Mouse (Mus musculus): ENCODE results near the gene Ptpru. TPM values are rescaled to one million over a fixed set of nuclear protein-coding genes. Genes with fewer than 3 reads are reported as not detected.
A peak's percentile ranks its signal among the peaks of the same experiment; 100 is the strongest.

Gene Ptpru
- polyA plus RNA-seq, 1 experiment = 12.1 TPM

DNA sequence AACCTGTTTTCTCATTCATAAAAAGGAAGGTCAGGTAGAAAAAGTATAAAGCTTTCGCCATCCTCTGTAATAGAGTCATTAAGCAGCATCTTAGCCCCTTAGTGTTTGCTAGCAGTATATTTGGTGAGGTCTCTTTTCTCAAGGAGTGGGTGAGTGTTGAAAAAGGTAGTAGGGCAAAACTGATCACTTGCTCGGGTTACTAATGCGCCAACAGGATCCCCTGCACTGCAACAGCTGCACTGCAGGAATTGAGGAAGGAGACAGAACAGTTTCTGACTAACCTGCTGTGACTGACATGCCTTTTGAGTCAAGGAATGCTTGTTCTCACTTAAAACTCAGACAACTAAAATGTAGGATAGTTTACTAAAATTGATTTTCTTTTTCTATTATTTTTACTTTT lies 37.2 kb upstream of the Ptpru start:
- H3K4me1 ChIP-seq (ENCODE audit: control insufficient read depth, insufficient read depth, low read length) = peaks cover 4% of the 10 kb centered on the region
- H3K27ac ChIP-seq (ENCODE audit: insufficient read depth, low read length) = no peak overlapping the region
- H3K9ac ChIP-seq (ENCODE audit: low read depth, poor library complexity, severe bottlenecking) = peak overlapping the region; percentile 100

DNA sequence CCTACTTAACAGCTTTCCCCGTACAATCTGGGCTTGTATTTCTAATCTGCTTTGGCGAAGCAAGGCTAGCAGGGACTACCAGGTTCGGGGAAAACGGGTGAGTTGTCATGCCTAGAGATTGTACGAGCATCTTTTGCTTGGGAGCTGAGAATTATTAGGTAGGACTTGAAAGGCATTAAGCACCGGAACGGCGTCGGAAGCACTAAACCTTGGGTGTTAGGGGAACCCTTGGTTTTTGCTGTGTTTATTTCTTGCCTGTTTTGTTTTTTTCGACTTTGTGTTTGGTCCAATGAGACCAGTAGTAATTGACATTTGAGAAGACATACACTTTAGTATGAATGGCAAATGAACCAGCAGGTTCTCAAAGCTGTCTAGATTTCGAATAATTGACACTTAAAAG lies 36.5 kb upstream of the Ptpru start:
- H3K36me3 ChIP-seq (ENCODE audit: control insufficient read depth, insufficient read depth, low read length, poor library complexity, severe bottlenecking) = peaks cover 2% of the 10 kb centered on the region; the same call in 1 of the 2 replicates
- peak overlapping the region; percentile 24 for H3K27ac ChIP-seq (ENCODE audit: insufficient read depth, low read length)
- H3K27me3 ChIP-seq (ENCODE audit: control insufficient read depth, insufficient read depth, low read length, poor library complexity, severe bottlenecking) = no peaks in the 10 kb centered on the region
- peak overlapping the region; percentile 95 for H3K4me3 ChIP-seq (ENCODE audit: low read depth, low read length)
- H3K9me3 ChIP-seq (replicated peaks; ENCODE audit: control insufficient read depth, insufficient read depth, low read length, poor library complexity, severe bottlenecking) = no peaks in the 10 kb centered on the region
- peak overlapping the region; percentile 100 for H3K9ac ChIP-seq (ENCODE audit: low read depth, poor library complexity, severe bottlenecking)
- TF ChIP-seq POLR2A (IDR thresholded peaks at IDR 0.05; ENCODE audit: insufficient read depth, low read length) (no peak), EP300 (IDR thresholded peaks at IDR 0.05; ENCODE audit: insufficient read depth, low read depth, low read length) (no peak), CTCF (IDR thresholded peaks at IDR 0.05; ENCODE audit: low read depth, low read length) (no peak)
- H3K4me1 ChIP-seq (ENCODE audit: control insufficient read depth, insufficient read depth, low read length) = peaks cover 4% of the 10 kb centered on the region

More for the DNA sequence above, 37.2 kb upstream of the Ptpru start:
- Histone ChIP-seq H3K4me3 (ENCODE audit: low read depth, low read length) (no peak overlapping the region), H3K27me3 (ENCODE audit: control insufficient read depth, insufficient read depth, low read length, poor library complexity, severe bottlenecking) (no peaks in the 10 kb centered on the region), H3K36me3 (ENCODE audit: control insufficient read depth, insufficient read depth, low read length, poor library complexity, severe bottlenecking) (no peaks in the 10 kb centered on the region), H3K9me3 (replicated peaks; ENCODE audit: control insufficient read depth, insufficient read depth, low read length, poor library complexity, severe bottlenecking) (no peaks in the 10 kb centered on the region)
- TF ChIP-seq EP300 (IDR thresholded peaks at IDR 0.05; ENCODE audit: insufficient read depth, low read depth, low read length) (no peak), CTCF (IDR thresholded peaks at IDR 0.05; ENCODE audit: low read depth, low read length) (no peak)

DNA sequence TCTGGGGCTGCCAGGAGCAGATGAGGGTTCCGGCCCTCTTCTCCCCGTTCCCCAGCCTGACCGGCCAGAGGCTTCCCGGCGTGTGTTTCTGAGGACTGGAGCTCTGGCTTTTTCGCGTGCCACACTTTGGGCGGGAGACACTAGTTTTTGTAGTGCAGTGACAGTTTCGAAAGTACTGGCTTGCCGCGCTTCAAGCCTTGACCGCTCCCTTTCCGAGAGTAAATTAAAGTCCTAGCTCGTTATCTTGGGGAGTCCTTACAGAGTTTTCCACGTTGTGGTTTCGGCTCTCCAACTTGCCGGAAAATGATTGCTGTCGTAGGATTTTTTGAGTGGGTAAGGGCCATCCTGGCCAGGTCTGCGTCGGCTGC lies 36.1 kb upstream of the Ptpru start:
- H3K4me1 ChIP-seq (ENCODE audit: control insufficient read depth, insufficient read depth, low read length) = peaks cover 4% of the 10 kb centered on the region
- H3K36me3 ChIP-seq (ENCODE audit: control insufficient read depth, insufficient read depth, low read length, poor library complexity, severe bottlenecking) = peaks cover 2% of the 10 kb centered on the region; the same call in 1 of the 2 replicates
- H3K27me3 ChIP-seq (ENCODE audit: control insufficient read depth, insufficient read depth, low read length, poor library complexity, severe bottlenecking) = no peaks in the 10 kb centered on the region
- peak overlapping the region; percentile 24 for H3K27ac ChIP-seq (ENCODE audit: insufficient read depth, low read length)
- peak overlapping the region; percentile 100 for H3K9ac ChIP-seq (ENCODE audit: low read depth, poor library complexity, severe bottlenecking)
- H3K4me3 ChIP-seq (ENCODE audit: low read depth, low read length) = peak overlapping the region; percentile 95
- H3K9me3 ChIP-seq (replicated peaks; ENCODE audit: control insufficient read depth, insufficient read depth, low read length, poor library complexity, severe bottlenecking) = no peaks in the 10 kb centered on the region
- TF ChIP-seq CTCF (IDR thresholded peaks at IDR 0.05; ENCODE audit: low read depth, low read length) (no peak), EP300 (IDR thresholded peaks at IDR 0.05; ENCODE audit: insufficient read depth, low read depth, low read length) (no peak), POLR2A (IDR thresholded peaks at IDR 0.05; ENCODE audit: insufficient read depth, low read length) (no peak)

DNA sequence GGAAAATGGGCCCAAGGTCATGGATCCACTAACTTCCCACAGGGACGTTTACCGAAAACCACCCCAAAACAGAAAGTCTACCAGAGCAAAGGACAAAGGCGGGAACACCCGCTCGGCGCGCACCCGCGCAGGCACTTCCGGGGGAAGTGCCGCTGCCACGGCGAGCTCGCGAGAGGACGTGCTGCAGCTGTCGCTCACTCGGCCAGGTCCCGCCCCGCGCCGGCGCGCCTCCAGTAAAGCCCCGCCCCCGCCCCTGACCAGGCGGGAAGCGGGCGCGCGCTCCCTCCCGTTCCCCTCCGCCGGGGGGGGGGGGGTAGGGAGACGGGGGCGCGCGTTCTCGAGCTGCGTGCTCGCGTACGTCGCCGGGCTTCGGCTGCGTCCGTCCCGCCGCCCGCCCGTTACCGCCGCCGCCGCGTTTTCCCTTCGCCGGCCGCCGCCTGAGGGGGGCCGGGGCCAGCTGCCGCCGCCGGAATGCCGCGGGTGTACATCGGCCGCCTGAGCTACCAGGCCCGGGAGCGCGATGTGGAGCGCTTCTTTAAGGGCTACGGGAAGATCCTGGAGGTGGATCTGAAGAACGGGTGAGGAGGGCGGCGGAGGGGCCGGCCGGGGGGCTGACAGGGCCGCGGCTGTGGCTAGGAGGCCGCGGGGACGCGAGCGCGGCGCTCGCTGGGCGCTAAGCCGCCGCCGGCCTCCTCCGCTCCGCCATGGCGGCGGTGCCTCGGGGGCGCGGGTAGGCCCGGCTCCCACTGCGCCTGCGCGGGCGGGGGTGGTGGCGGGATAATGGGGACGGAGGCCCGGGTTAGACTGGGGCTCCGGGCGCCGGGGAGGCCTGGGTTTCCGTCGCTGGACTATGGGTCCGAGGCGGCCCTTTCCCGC lies 35.4 kb upstream of the Ptpru start, which contains the start of gene Srsf4:
Gene Srsf4 (plus strand): TSS at position 325 of the 876 bp plus-strand sequence.
- peak within 1 kb of the TSS; percentile 95 for H3K4me3 ChIP-seq (ENCODE audit: low read depth, low read length)
- TF ChIP-seq POLR2A (IDR thresholded peaks at IDR 0.05; ENCODE audit: insufficient read depth, low read length) (peak; percentile 86), EP300 (IDR thresholded peaks at IDR 0.05; ENCODE audit: insufficient read depth, low read depth, low read length) (0 out of 2 replicates have a peak, but pooled peaks have one; percentile 28), CTCF (IDR thresholded peaks at IDR 0.05; ENCODE audit: low read depth, low read length) (no peak)
- peak within 1 kb of the TSS; percentile 88 for H3K27ac ChIP-seq (ENCODE audit: insufficient read depth, low read length)
- H3K9ac ChIP-seq (ENCODE audit: low read depth, poor library complexity, severe bottlenecking) = peak within 1 kb of the TSS; percentile 100
- peaks cover 4% of the 10 kb centered on the region for H3K4me1 ChIP-seq (ENCODE audit: control insufficient read depth, insufficient read depth, low read length)
- no peaks in the 10 kb centered on the region for H3K9me3 ChIP-seq (replicated peaks; ENCODE audit: control insufficient read depth, insufficient read depth, low read length, poor library complexity, severe bottlenecking)
- no peaks in the 10 kb centered on the region for H3K27me3 ChIP-seq (ENCODE audit: control insufficient read depth, insufficient read depth, low read length, poor library complexity, severe bottlenecking)
- peaks cover 2% of the 10 kb centered on the region; the same call in 1 of the 2 replicates for H3K36me3 ChIP-seq (ENCODE audit: control insufficient read depth, insufficient read depth, low read length, poor library complexity, severe bottlenecking)

DNA sequence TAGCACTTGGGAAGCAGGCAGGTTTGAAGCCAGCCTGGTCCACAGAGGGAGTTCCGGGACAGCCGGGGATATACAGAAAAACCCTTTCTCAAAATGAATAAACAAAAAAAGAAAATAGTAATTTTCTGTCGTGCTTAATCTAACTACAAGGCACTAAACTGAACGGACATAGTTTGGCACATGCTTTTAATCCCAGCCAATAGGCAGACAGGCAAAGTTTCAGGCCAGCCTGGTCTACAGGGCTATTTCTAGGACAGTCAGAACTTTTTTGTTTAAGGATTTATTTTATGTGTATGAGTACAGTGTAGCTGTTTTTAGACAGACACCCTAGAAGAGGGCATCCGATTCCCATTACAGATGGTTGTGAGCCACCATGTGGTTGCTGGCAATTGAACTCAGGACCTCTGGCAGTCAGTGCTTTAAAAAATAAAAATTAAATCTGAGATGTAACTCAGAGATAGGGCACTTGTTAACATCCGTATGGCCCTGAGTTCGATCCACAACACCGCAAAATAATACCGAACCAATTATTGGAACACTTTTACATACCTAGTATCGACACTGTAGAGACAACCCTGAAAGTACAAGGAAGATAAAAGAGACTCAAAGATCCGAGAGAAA lies 34.7 kb upstream of the Ptpru start:
- H3K27ac ChIP-seq (ENCODE audit: insufficient read depth, low read length) = peak overlapping the region; percentile 88
- TF ChIP-seq POLR2A (IDR thresholded peaks at IDR 0.05; ENCODE audit: insufficient read depth, low read length) = no peak
- no peak for TF ChIP-seq CTCF (IDR thresholded peaks at IDR 0.05; ENCODE audit: low read depth, low read length)
- TF ChIP-seq EP300 (IDR thresholded peaks at IDR 0.05; ENCODE audit: insufficient read depth, low read depth, low read length) = no peak

More for the DNA sequence above, 34.7 kb upstream of the Ptpru start:
- H3K9me3 ChIP-seq (replicated peaks; ENCODE audit: control insufficient read depth, insufficient read depth, low read length, poor library complexity, severe bottlenecking) = no peaks in the 10 kb centered on the region
- no peaks in the 10 kb centered on the region for H3K27me3 ChIP-seq (ENCODE audit: control insufficient read depth, insufficient read depth, low read length, poor library complexity, severe bottlenecking)
- peak overlapping the region; percentile 87 for H3K4me3 ChIP-seq (ENCODE audit: low read depth, low read length)
- peak overlapping the region; percentile 100 for H3K9ac ChIP-seq (ENCODE audit: low read depth, poor library complexity, severe bottlenecking)
- H3K4me1 ChIP-seq (ENCODE audit: control insufficient read depth, insufficient read depth, low read length) = peaks cover 2% of the 10 kb centered on the region
- peaks cover 2% of the 10 kb centered on the region; the same call in 1 of the 2 replicates for H3K36me3 ChIP-seq (ENCODE audit: control insufficient read depth, insufficient read depth, low read length, poor library complexity, severe bottlenecking)
